Mouse (Mus musculus) limb, embryonic 14.5 days (tissue): ENCODE results near the gene B020011L13Rik. TPM values are rescaled to one million over a fixed set of nuclear protein-coding genes. Genes with fewer than 3 reads are reported as not detected.
"Not testable (repeated sequence)": the region's sequence is repeated elsewhere in the genome, so short reads cannot be mapped to it uniquely, and the experiment has no call there.

Source experiments
- ATAC-seq: fragments of 200-750 bp; cut with Nextera tagmentation; 2 replicates; pipeline ENCODE4 v1.8.0; 2017; ENCODE audit warnings: low read depth, moderate number of reproducible peaks, moderate TSS enrichment; ENCODE audit not compliant: low FRiP score
- DNase-seq: peaks from one replicate; pipeline ENCODE4 v3.0.0-alpha.2; 2015; ENCODE audit warnings: low spot score
- H3K27ac ChIP-seq: fragments of 300-500 bp; sonication (generic); replicated peaks from 2 replicates; pipeline ENCODE4 v1.5.1; 2014; ENCODE audit warnings: low read depth, mild to moderate bottlenecking, low read length, moderate library complexity, mixed read lengths
- H3K27me3 ChIP-seq: fragments of 300-500 bp; sonication (generic); 2 replicates; pipeline ENCODE4 v1.6.1; 2014; ENCODE audit warnings: low read length, mixed read lengths; ENCODE audit not compliant: control insufficient read depth, insufficient read depth
- H3K36me3 ChIP-seq: fragments of 300-500 bp; sonication (generic); 2 replicates; pipeline ENCODE4 v1.6.1; 2014; ENCODE audit warnings: mild to moderate bottlenecking, low read length, moderate library complexity, mixed read lengths; ENCODE audit not compliant: control insufficient read depth, insufficient read depth
- H3K4me1 ChIP-seq: fragments of 300-500 bp; sonication (generic); 2 replicates; pipeline ENCODE4 v1.6.1; 2014; ENCODE audit warnings: antibody characterized with exemption, low read length, mixed read lengths; ENCODE audit not compliant: control insufficient read depth, insufficient read depth
- H3K4me2 ChIP-seq: fragments of 300-500 bp; sonication (generic); replicated peaks from 2 replicates; pipeline ENCODE4 v1.6.1; 2014; ENCODE audit warnings: low read depth, mild to moderate bottlenecking, low read length, moderate library complexity; ENCODE audit not compliant: severe bottlenecking
- H3K4me3 ChIP-seq: fragments of 300-500 bp; sonication (generic); replicated peaks from 2 replicates; pipeline ENCODE4 v1.5.1; 2014; ENCODE audit warnings: low read length
- H3K9ac ChIP-seq: fragments of 300-500 bp; sonication (generic); 2 replicates; pipeline ENCODE4 v1.6.1; 2014; ENCODE audit warnings: mild to moderate bottlenecking, low read depth, low read length, moderate library complexity; ENCODE audit not compliant: severe bottlenecking
- H3K9me3 ChIP-seq: fragments of 300-500 bp; sonication (generic); 2 replicates; pipeline ENCODE4 v1.6.1; 2016; ENCODE audit warnings: low read length; ENCODE audit not compliant: control insufficient read depth
- WGBS: fragments of 180-500 bp; shearing (Covaris S2); extraction: QIAGEN DNeasy Blood & Tissue Kit; methylation state at CpG from one replicate; pipeline ENCODE4 v1.1.7; 2014; 5-methylcytosine and 5-hydroxymethylcytosine counted together
- polyA plus RNA-seq, 2 experiments: library from polyadenylated mRNA; depleted of rRNA in 1 of 2; stranded (reverse) in 1 of 2; unstranded in 1 of 2; fragments of >200 nt; fragmentation: Nextera tagmentation in 1 of 2; extraction: Ambion mirVana in 1 of 2; gene quantifications; 2 replicates each; pipeline versions ENCODE4 v1.2.1 to v1.2.3; 2012 to 2014

The B020011L13Rik gene
- polyA plus RNA-seq (2012; rRNA removed) (not detected in 2 replicates), polyA plus RNA-seq (2014; fragmentation: Nextera tagmentation; extraction: Ambion mirVana) (not detected in 2 replicates)

DNA sequence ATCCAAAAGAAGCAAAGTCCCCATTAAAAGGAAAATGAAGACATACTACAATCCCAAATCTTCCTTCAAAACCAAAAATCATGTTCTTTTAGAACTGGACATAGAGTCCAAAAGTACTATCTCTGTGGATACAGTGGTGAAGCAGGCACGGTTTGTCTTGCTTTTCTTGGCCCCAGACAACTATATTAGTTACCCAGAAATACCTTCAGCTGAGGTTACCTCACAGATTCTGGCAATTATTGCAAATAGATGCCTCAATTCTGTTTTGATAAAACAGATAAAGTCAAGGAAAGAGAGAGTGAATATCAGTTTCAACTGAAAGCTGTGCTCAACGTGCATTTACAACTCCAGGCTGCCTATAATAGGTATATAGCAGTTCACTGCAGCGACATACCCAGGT lies at the start of gene B020011L13Rik:
Gene B020011L13Rik, plus strand, starts transcription at position 301 of the 400 bp plus-strand sequence.
- not testable (repeated sequence) for DNase-seq, H3K4me2 ChIP-seq, H3K4me1 ChIP-seq, H3K4me3 ChIP-seq, H3K27ac ChIP-seq, H3K9me3 ChIP-seq, H3K9ac ChIP-seq, H3K36me3 ChIP-seq, ATAC-seq, H3K27me3 ChIP-seq
- 60% methylated on average over 3 of the region's 3 CpGs for WGBS

- ATAC-seq, H3K4me2 ChIP-seq, H3K9ac ChIP-seq, H3K27me3 ChIP-seq, H3K36me3 ChIP-seq, H3K4me3 ChIP-seq, H3K27ac ChIP-seq, H3K9me3 ChIP-seq, DNase-seq, H3K4me1 ChIP-seq: not testable (repeated sequence)
Measured at GRCm38 (mm10) chr1:117816271-117816670, 35.3 kb downstream of the B020011L13Rik start.

- WGBS = 60% methylated on average over 5 of the region's 5 CpGs
- H3K4me2 ChIP-seq, DNase-seq, H3K27ac ChIP-seq, H3K4me3 ChIP-seq, H3K36me3 ChIP-seq, H3K9ac ChIP-seq, H3K4me1 ChIP-seq, H3K27me3 ChIP-seq, ATAC-seq, H3K9me3 ChIP-seq: not testable (repeated sequence)
Measured at GRCm38 (mm10) chr1:117829781-117830180, 48.8 kb downstream of the B020011L13Rik start, which contains the start of gene Gm28360. Gm28360 (plus strand) TSS chr1:117830081.

- 86% methylated on average over 3 of the region's 3 CpGs for WGBS
- H3K27ac ChIP-seq, DNase-seq, H3K27me3 ChIP-seq, H3K36me3 ChIP-seq, ATAC-seq, H3K9me3 ChIP-seq, H3K4me1 ChIP-seq, H3K4me3 ChIP-seq, H3K9ac ChIP-seq, H3K4me2 ChIP-seq: not testable (repeated sequence)
Measured at GRCm38 (mm10) chr1:117851718-117852117, 70.8 kb downstream of the B020011L13Rik start.

Other genes starting within 250 kb of the B020011L13Rik start
- gene Gm28363, start 84.0 kb upstream of the B020011L13Rik start, polyA plus RNA-seq (2012; rRNA removed) = not detected in 2 replicates
- gene Gm28363, start 84.0 kb upstream of the B020011L13Rik start, polyA plus RNA-seq (2014; fragmentation: Nextera tagmentation; extraction: Ambion mirVana) = not detected in 2 replicates
- not detected in 2 replicates for gene Gm28360, start 48.9 kb downstream of the B020011L13Rik start, polyA plus RNA-seq (2012; rRNA removed)
- not detected in 2 replicates for gene Gm28360, start 48.9 kb downstream of the B020011L13Rik start, polyA plus RNA-seq (2014; fragmentation: Nextera tagmentation; extraction: Ambion mirVana)
- not detected in 2 replicates for gene Gm28168, start 146.9 kb downstream of the B020011L13Rik start, polyA plus RNA-seq (2012; rRNA removed)
- gene Gm28168, start 146.9 kb downstream of the B020011L13Rik start, polyA plus RNA-seq (2014; fragmentation: Nextera tagmentation; extraction: Ambion mirVana) = not detected in 2 replicates
- gene Gm7145, start 184.8 kb downstream of the B020011L13Rik start, polyA plus RNA-seq (2012; rRNA removed) = not detected in 2 replicates
- gene Gm7145, start 184.8 kb downstream of the B020011L13Rik start, polyA plus RNA-seq (2014; fragmentation: Nextera tagmentation; extraction: Ambion mirVana) = not detected in 2 replicates